Mouse (Mus musculus) liver, embryonic 14.5 days (tissue): ENCODE measurements around the gene Atf7. TPM values are rescaled to one million over a fixed set of nuclear protein-coding genes. Genes with fewer than 3 reads are reported as not detected.

Experiments
- ATAC-seq: fragments of 200-750 bp; cut with Nextera tagmentation; 2 replicates; pipeline ENCODE4 v1.8.0; 2017; ENCODE audit warnings: moderate number of reproducible peaks, mild to moderate bottlenecking, moderate library complexity; ENCODE audit not compliant: insufficient read depth
- DNase-seq, 3 experiments: peaks; one replicate each; pipeline ENCODE4 v3.0.0-alpha.2; 2012 to 2013; ENCODE audit warnings: low read depth in 3 of 3, low spot score in 3 of 3
- H3K27ac ChIP-seq: fragments of 300-500 bp; sonication (generic); 2 replicates; pipeline ENCODE4 v1.5.1; 2014; ENCODE audit warnings: moderate library complexity, mild to moderate bottlenecking, control low read depth, inconsistent platforms
- H3K27me3 ChIP-seq: fragments of 300-500 bp; sonication (generic); 2 replicates; pipeline ENCODE4 v1.6.1; 2014; ENCODE audit warnings: mild to moderate bottlenecking, low read length, moderate library complexity; ENCODE audit not compliant: control insufficient read depth, insufficient read depth
- H3K36me3 ChIP-seq: fragments of 300-500 bp; sonication (generic); replicated peaks from 2 replicates; pipeline ENCODE4 v1.6.1; 2014; ENCODE audit warnings: low read depth; ENCODE audit not compliant: control insufficient read depth, insufficient read depth
- H3K4me1 ChIP-seq, 2 experiments: fragments of 200-500 bp in 1 of 2; fragments of 300-500 bp in 1 of 2; sonication (generic) in 1 of 2; replicated peaks; 2 replicates each; pipeline ENCODE4 v1.6.1; 2012 to 2014; ENCODE audit warnings: antibody characterized with exemption in 1 of 2, inconsistent platforms in 1 of 2, low read length in 1 of 2; ENCODE audit not compliant: control insufficient read depth in 2 of 2, insufficient read depth in 2 of 2
- H3K4me2 ChIP-seq: fragments of 300-500 bp; sonication (generic); 2 replicates; pipeline ENCODE4 v1.6.1; 2014; ENCODE audit warnings: low read depth, mild to moderate bottlenecking, control low read depth, moderate library complexity
- H3K4me3 ChIP-seq, 2 experiments: fragments of 200-500 bp in 1 of 2; fragments of 300-500 bp in 1 of 2; sonication (generic) in 1 of 2; 2 replicates each; pipeline ENCODE4 v1.5.1; 2012 to 2014; ENCODE audit warnings: low read depth in 2 of 2, low read length in 2 of 2, mild to moderate bottlenecking in 2 of 2, control low read depth in 1 of 2, inconsistent platforms in 1 of 2, moderate library complexity in 1 of 2; ENCODE audit not compliant: insufficient read depth in 1 of 2
- H3K9ac ChIP-seq: fragments of 300-500 bp; sonication (generic); replicated peaks from 2 replicates; pipeline ENCODE4 v1.6.1; 2014; ENCODE audit warnings: mild to moderate bottlenecking, control low read depth, moderate library complexity
- H3K9me3 ChIP-seq: fragments of 300-500 bp; sonication (generic); 2 replicates; pipeline ENCODE4 v1.6.1; 2016; ENCODE audit warnings: low read length, mixed read lengths; ENCODE audit not compliant: control insufficient read depth
- CTCF ChIP-seq: IDR thresholded peaks from 2 replicates; pipeline ENCODE4 v1.5.1; 2016; ENCODE audit warnings: antibody characterized with exemption, low read depth, control low read depth
- EP300 ChIP-seq: IDR thresholded peaks from 2 replicates; pipeline ENCODE4 v1.6.1; 2016; ENCODE audit warnings: antibody characterized with exemption, low read depth
- WGBS: fragments of 180-500 bp; shearing (Covaris S2); extraction: QIAGEN DNeasy Blood & Tissue Kit; methylation state at CpG from one replicate; pipeline ENCODE4 v1.1.7; 2014; ENCODE audit not compliant: insufficient replicate concordance; 5-methylcytosine and 5-hydroxymethylcytosine counted together
- polyA plus RNA-seq, 2 experiments: library from polyadenylated mRNA; depleted of rRNA in 1 of 2; stranded (reverse) in 1 of 2; unstranded in 1 of 2; fragments of >200 nt; fragmentation: Nextera tagmentation in 1 of 2; extraction: Ambion mirVana in 1 of 2; gene quantifications; 2 replicates each; pipeline versions ENCODE4 v1.2.1 to v1.2.3; 2012 to 2014

The Atf7 gene
- polyA plus RNA-seq, 2 experiments, result 7.3 to 12.3 TPM

- no peak for TF ChIP-seq CTCF
- TF ChIP-seq EP300, result no peak
- DNase-seq (peak; percentile 53 to 61 (median 56)), ATAC-seq (peak; percentile 89)
- H3K9me3 ChIP-seq, result no peaks in the 10 kb centered on the region
- peaks cover 2 to 7% of the 10 kb centered on the region in 2 experiments; a peak in 3 of 4 replicates for H3K4me1 ChIP-seq
- peak overlapping the region; percentile 59 for H3K9ac ChIP-seq
- peaks cover 2% of the 10 kb centered on the region for H3K27me3 ChIP-seq
- H3K27ac ChIP-seq, result no peak overlapping the region
- peak overlapping the region; percentile 90 for H3K4me2 ChIP-seq
- no peaks in the 10 kb centered on the region for H3K36me3 ChIP-seq
- 3% methylated on average over 33 of the region's 34 CpGs for WGBS
- H3K4me3 ChIP-seq, result peak overlapping the region; percentile 56 to 62
These were observed 114.5 kb downstream of the Atf7 start for GRCm38 (mm10) chr15:102510590-102511284.

DNA sequence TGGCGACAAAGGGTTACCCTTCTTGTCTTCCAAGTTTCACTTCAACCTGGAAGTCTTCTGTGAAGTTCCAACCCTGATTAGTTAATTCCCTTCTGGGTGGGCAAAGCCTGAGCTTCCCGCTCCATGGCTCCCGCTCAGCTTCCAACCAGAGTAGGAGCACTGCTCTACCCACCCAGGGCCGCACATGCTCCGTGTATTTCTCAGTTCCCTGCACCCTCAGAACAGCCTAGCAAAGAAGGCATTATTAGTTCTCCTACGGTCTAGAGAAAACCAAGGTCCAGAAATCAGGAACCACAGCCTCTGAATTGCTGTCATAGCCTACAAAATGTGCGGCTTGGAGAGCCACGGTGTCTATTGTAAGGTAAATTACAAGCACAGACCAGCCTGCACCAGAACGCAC lies 115.2 kb downstream of the Atf7 start:
- WGBS, result 16% methylated on average over 9 of the region's 9 CpGs
- TF ChIP-seq CTCF, result no peak
- TF ChIP-seq EP300, result no peak
- no peak overlapping the region for H3K27ac ChIP-seq
- H3K9ac ChIP-seq, result peak overlapping the region; percentile 59
- H3K9me3 ChIP-seq, result no peaks in the 10 kb centered on the region
- DNase-seq (no peak), ATAC-seq (peak; percentile 16)
- peak overlapping the region; percentile 56 to 62 for H3K4me3 ChIP-seq
- H3K27me3 ChIP-seq, result no peaks in the 10 kb centered on the region; the same call in 1 of the 2 replicates
- no peaks in the 10 kb centered on the region for H3K36me3 ChIP-seq
- H3K4me1 ChIP-seq, result peaks cover 2 to 7% of the 10 kb centered on the region in 2 experiments; a peak in 3 of 4 replicates
- peak overlapping the region; percentile 90 for H3K4me2 ChIP-seq

GRCm38 (mm10) chr15:102508336-102508735 lies 116.9 kb downstream of the Atf7 start:
- Histone ChIP-seq H3K4me3 (no peak overlapping the region), H3K27ac (no peak overlapping the region), H3K4me1 (peaks cover 2 to 7% of the 10 kb centered on the region in 2 experiments; a peak in 3 of 4 replicates), H3K9me3 (no peaks in the 10 kb centered on the region), H3K36me3 (peaks cover 7% of the 10 kb centered on the region; the same call in 1 of the 2 replicates), H3K9ac (no peak overlapping the region), H3K27me3 (no peaks in the 10 kb centered on the region; the same call in 1 of the 2 replicates), H3K4me2 (no peak overlapping the region)
- TF ChIP-seq EP300 (no peak), CTCF (no peak)
- no peak for ATAC-seq
- 61% methylated on average over 3 of the region's 3 CpGs for WGBS
- no peak for DNase-seq

- H3K36me3 ChIP-seq, result peaks cover 13% of the 10 kb centered on the region
- H3K27ac ChIP-seq, result no peak overlapping the region
- no peak overlapping the region for H3K4me2 ChIP-seq
- TF ChIP-seq EP300 (no peak), CTCF (no peak)
- no peak for ATAC-seq
- no peak overlapping the region for H3K4me3 ChIP-seq
- no peak overlapping the region for H3K9ac ChIP-seq
- no peaks in the 10 kb centered on the region for H3K9me3 ChIP-seq
- DNase-seq, result no peak
- H3K27me3 ChIP-seq, result no peaks in the 10 kb centered on the region; the same call in 1 of the 2 replicates
- peaks cover 2 to 7% of the 10 kb centered on the region in 2 experiments; a peak in 3 of 4 replicates for H3K4me1 ChIP-seq
These were observed 117.7 kb downstream of the Atf7 start for GRCm38 (mm10) chr15:102507561-102507960.

DNA sequence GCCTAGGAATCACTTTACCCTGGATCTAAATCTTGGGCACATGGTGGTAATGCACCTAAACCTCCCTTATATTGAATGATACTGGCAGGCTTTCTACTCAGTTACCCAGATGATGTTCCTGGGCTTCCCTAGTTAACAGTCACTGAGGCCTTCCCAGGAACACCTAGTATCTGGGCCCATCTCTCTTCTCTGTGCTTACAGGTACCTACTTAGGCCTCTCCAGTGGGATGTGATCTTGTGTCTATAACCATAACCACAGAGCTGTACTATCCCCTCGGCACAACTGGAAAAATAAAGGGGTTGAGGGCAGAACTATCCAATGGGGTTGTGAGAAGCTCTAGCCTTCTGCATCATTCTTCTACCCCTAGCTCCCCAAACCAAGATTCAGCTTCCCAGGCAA lies 118.4 kb downstream of the Atf7 start:
- 64% methylated on average over 1 of the region's 1 CpGs for WGBS
- H3K9me3 ChIP-seq, result no peaks in the 10 kb centered on the region
- TF ChIP-seq CTCF (no peak), EP300 (no peak)
- H3K4me1 ChIP-seq, result peaks cover 2 to 7% of the 10 kb centered on the region in 2 experiments
- DNase-seq, result no peak
- peaks cover 17% of the 10 kb centered on the region for H3K36me3 ChIP-seq
- no peaks in the 10 kb centered on the region; the same call in 1 of the 2 replicates for H3K27me3 ChIP-seq
- H3K27ac ChIP-seq, result no peak overlapping the region
- H3K4me2 ChIP-seq, result no peak overlapping the region
- no peak overlapping the region for H3K4me3 ChIP-seq
- H3K9ac ChIP-seq, result no peak overlapping the region
- no peak for ATAC-seq
